Mouse (Mus musculus) right cerebral cortex, postnatal 25 days (tissue): Measurements from ENCODE around the gene Cacna1d.

Experiments
- DNase-seq: peaks from one replicate; pipeline ENCODE4 v3.0.0; 2022

The Cacna1d gene

DNA sequence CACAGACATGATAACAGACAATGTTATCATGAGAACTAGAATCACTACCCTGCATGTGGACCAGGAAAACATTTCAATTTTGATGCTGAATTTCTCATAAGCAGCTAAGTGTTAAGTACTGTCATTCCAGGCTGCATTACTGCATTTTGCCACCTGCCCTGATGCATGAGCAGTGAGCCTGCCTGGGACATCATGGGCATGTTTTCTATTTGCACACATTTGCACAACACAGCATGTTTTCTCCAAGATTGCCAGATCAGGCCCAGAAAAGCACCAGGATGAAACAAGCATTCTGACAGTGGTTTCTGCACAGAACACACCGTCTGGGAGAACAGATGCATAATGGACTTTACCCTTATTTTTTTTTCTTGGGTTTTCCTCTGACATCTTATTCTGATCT lies 294.3 kb downstream of the Cacna1d start:
- DNase-seq = no peak

DNA sequence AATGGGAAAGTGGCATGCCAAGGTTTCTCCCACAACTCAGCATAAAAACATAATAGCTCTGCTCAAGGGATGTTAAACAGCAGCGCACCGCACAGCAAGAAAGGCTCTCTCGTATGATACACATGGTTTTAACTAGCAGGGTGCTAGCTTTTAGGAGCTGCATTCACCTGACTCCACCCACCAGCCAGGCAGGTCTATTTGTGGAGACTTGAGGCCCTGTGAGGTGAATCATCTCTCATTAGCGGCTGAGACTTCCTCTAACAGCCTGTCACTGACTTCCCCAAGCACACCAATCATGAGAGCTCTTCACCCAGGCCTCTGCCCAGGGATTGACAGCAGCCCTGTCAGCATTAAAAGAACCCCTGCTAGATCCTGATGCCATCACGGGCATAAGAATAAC lies 295.0 kb downstream of the Cacna1d start:
- peak; percentile 45 for DNase-seq

DNA sequence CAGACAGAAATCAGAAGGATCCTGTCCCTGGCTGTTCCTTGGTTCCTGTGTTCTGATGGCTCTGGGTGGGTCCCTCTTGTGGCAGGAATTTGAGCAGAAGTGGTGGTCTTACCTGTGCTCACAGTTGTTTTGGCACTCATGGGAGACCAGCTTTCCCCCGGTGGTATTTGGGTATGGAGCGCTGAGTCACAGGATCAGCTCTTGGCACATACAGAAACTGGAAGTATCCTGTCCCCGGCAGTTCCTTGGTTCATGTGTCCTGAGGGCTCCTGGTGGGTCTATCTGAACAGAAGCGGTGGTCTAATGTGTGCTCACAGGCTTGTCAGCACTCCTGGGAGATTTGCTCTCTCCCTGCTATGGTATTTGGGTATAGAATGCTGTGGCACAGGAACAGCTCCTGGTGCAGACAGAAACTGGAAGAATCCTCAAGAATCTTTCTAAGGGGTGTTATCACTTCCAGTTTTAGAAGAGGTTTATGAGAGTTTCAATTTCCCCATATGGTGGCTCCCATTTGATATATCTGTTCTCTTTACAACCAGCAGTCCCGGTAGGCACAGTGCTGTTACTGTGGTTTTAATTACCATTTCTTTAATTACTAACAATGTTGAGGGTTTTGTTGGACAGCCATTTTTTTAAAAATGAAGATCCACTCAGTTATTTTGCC lies 300.8 kb downstream of the Cacna1d start:
- no peak for DNase-seq

DNA sequence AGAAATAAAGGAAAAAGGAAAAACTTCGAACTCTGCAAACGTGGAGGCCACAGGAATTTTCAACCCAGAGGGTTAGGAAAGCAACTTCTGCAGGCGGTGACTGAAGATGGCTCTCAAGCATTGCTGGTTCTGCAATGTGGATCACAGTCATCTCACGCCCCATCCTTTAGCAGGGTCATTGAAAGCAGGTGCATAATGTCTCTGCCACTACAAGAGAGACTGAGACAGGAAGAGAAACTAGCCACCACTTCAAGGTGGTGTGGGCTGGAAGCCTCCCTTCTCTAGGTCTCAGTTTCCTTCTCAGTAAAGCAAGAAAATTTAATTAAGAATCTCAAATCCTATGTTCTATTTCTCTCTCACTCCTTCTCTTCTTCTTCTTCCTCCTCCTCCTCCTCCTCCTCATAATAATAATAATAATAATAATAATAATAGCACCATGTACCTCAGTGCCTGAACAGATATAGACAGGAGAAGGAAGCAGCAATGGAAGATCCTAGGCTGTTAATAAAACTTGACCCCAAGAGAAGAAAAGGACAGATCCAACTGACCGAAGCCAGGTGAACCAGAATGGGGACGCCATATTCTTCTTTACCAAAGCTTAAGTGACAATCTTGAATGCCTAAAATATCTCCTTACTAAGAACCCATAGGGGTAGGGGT lies 305.5 kb downstream of the Cacna1d start:
- DNase-seq = no peak

DNA sequence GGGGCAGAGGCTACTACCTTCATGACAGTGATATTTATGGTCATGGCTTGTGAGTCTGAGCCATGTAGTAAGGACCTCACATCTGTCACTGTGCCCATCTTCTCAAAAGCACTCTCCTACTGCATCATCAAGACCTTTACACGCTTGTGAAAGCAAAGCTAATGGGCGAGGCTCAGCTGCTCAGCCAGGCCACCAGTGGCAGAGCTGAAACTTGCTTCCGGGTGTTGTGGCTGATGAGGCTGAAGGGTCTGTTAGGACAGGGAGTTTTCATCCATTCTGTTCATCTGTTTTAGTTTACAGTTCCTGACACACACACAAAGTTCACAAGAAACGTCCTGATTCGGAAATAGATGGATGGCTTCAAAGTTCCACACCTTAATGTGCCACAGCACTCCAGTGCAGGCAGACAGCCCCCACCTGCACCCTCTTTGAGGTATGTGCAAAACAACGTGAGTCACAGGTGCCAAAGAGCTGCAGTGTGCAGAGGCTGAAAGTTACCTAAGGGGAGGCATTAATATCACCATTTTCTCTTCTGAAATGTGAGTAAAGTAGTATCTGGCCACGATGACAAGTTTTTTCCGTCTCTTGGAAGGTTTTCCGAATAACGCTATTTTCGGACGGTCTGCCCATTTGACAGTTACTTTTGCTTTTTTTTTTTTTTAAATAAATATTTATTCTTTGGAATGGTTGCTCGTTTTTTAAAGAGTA lies 306.7 kb downstream of the Cacna1d start:
- DNase-seq = no peak

DNA sequence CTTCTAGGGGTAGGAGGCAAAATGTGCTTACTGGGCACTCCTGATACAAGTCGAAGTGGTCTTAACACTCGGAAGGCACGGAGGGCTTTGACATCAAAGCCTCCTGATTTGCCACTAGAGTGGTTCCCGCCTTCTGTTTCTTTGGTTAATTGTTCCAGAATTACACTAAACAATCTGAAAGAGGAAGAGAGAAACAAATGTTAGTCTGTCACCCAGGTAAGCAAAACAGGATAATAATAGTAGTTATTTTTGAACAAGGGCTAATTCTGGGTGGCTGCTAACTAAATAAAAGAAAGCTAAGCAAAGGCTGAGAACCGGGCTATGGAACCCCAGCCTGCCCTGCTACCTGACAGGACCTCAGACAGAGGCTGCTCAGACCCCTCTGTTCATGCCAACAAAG lies 307.2 kb downstream of the Cacna1d start:
- no peak for DNase-seq

DNA sequence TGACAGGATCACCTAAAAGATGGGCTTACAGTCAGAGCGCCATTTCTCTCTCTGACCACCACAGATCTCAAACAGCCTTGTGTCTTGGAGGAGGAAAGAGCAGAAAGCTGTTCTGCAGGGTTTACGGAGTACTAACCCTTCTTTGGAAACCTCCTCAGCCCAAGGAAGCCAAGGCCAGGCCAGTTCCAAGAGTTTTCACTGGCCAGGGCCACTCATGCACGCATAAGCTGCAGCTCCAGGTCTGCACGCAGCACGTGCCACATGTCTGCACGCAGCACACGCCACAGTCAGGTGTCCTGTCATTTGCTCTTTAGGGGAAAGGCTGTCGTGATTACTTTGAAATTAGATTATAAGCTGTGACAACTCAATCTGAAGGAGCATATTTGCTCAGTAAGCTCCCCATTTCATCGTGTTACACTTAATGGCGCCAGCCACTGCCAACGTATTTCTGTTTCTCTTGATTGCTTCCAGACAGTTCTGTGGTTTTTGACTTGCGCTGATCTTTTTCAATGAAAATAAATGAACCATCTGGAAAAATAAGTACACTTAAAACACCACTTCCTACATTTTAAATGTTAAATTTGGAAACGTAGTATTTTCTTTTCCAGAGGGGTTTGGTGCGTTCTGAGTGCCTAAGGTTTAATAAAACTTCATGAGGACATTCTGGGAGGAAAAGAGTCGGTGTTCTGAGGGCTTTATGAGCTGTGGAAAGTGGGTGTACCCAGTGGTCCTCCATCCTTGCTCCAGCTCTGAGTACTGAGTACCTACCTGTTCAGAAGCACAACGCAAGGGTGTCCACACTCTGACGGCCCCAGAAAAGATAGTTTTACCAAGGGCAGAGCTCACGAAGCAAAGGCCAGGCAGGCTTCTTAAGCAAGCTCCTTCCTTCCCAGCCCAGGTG lies 308.4 kb downstream of the Cacna1d start:
- no peak for DNase-seq

DNA sequence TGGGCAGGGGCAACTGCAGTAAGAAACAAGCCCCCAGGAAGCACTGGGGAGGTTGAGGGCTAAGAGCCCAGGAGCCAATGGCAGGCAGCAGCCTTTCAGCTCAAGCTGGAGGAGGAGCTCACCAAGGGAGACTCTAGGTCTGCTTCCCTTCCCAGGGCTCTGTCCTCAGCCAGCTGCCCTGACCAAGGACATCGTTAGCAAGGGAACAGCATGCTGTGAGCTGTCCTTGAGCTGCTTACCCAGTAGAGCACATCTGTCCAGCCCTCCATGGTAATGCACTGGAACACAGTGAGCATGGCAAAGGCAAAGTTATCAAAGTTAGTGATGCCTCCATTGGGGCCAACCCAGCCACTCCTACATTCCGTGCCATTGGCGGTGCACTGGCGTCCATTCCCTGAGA lies 312.9 kb downstream of the Cacna1d start:
- DNase-seq = no peak

DNA sequence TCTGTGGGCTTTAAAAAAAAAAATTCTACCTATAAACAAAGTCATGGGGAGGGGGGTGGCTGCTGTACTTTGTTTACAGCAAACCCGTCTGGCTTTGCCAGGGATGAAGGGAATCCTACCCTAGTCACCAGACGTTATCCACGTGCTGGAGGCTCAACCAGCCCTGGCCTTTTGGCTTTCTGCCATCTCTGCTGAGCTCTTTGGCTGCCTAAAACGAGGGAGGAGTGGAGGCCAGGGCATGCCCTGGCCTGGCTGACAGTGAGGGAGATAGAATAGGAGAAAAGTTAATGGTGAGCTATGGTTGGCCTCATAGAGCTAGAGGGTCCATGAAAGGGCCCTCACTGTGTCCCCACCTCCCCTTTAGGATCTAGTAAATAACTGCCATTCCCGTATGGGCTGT lies 313.4 kb downstream of the Cacna1d start:
- DNase-seq = no peak

DNA sequence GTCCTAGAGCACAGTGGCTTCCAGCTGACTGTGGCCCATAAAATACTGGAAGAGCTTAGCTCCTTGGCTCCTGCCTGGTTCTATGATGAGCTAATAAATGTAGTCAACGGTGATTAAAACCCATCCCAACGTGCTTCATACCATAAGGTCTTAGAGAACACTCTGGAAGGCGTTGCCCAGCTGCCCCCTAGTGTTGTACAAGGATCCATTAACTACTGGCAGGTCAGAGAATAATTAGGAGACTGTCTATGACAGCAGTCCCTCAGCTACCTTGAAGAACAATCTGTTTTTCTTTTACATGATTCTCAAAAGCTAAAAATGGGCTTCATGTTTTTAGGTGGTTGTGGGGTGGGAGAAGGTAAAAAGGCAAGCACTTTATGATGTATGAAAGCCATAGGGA lies 315.9 kb downstream of the Cacna1d start:
- DNase-seq = no peak

DNA sequence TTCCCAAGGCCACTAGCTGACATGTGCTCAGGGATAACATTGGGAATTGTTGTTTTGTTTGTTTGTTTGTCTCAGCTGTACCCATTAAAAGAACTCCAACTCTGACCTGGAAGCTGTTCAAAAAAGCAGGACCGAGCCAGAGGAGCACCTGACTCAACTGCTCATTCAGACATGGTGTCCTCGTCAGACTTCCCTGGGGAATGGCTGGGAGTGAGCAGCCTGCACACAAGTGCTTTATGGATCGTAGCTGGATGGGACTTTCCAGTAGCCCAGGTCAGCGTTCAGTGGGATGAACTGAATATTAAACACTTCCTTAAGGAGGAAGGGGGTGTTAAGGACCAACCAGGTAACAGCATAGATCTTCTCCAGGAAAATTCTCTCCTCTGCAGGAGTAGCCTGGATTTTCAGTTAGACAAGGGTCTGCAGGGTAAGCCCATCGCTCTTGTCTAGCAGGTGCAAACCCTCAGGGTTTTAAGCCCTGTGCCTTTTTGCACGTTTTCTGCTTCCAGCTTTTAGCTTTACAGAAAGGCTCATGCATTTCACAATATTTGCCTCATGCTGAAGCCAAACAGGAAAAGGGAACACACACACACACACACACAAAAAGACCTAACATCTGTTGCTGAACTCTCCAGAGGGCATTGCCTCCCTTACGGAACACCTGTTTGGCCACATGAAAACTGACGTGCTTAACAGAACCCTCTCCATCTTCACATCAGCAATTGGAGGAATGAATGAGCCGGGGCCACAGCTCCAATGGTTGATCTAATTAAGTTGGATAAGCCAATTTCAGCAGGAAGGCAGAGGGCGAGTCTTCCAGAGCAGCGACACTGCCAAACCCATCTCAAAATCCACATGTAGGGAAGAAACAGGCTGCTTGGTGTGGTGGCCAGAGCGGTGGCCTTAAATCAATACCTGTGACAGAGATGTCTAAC lies 318.2 kb downstream of the Cacna1d start:
- no peak for DNase-seq

DNA sequence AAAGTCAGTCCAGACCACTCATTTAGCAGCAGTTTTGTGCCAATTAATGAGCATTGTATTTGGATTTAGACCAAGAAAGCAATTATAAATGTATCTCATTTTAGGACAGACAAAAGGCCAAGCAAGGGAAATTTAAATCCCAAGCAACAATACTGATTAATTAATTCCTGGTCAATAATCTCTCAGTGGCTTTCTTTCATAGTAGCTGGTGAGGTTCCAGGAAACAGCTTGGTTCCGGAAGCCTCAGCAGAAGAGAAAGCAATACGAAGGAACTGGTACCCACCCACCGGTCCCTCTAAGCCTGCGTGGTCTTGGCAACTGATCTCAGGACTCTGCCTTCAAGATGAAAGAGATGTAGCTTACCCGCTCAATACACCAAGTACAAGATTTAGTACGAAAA lies 319.7 kb downstream of the Cacna1d start:
- no peak for DNase-seq

DNA sequence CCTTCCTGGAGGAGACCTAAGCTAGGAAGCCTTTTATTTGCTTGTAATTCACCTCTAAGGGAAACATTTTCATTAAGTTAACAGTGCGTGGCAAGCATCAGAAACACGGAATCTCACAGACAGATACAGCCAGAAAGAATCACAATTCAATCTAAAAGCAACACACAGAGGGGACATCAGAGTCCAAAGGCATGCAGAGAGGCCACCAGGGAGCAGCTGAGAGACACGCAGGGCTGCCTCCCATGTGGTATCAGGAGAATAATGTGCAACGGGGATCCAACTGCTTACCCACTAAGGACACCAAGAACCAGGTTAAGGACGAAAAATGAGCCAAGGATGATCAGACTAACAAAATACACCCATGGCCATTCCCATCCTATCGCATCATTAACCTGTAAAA lies 320.2 kb downstream of the Cacna1d start:
- DNase-seq = no peak

DNA sequence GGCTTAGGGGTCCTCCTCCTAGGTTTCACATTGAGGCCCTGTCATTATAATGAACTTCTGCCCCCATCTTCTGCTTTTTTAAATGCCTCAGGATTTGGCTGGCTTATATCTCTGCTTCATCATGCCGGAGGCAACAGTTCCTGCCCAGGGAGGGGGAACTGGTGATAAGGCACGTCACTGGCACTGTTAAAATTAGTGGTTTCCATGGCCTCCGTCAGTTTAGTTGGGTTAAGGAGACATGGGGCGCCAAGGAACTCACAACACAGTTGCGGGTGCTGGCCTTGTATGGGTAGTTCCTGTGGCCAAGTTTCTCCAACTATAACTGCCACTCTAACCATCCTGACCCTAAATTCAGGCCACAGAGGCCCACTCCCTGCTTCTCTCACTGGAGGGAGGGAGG lies 321.8 kb downstream of the Cacna1d start:
- DNase-seq = no peak

DNA sequence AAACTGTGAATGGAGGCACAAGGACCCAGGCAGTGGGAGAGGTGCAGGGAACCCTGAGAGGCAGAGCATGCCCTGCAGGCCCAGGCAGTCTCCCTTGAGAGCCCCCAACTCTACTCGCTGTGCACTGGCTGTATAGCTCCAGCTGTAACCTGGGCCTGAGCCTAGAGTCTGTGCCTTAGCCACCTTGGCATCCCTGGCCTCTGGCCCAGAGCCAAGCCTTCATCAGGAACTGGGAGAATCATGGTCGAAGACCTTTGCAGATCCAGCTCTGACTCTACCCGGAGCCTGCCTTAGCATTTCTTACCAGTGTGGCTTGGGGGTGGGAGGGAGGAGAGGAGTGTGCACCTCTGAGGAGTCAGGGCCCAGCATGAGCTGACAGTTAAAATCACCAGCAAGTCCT lies 322.4 kb downstream of the Cacna1d start:
- DNase-seq = no peak

DNA sequence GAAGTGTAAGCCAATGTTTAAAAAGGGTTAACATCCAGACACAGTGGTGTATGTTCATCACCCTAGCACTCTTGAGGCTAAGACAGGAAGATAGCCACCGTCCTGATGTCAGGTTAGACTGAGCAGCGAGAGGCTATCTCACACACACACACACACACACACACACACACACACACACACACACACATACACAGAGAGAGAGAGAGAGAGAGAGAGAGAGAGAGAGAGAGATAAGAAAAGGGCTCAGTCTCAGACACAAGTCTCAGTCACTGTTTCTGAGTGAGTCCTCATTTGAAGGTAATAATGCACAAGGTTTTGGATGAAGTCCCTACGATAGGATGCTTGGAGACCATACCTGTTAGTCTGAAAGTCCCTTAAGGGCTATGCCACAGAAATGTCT lies 322.9 kb downstream of the Cacna1d start:
- DNase-seq = no peak

DNA sequence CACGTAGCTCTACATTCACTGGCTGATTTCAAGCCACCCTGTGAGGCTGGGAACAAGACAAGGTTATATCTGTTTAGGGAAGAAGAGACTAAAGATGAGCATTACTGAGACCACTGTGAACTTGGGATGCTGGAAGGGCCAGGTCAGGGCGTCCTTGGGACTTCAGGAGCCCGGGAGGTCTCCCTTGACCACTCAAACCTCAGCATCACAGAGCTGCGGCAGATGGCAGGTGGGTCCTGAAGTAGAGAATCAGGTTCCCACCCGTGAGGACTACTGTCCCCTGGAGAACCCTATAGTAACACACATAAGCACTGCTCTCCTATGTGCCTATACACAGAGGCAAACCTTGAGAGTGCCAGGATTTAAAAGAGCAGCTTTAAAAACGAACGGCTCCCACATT lies 323.6 kb downstream of the Cacna1d start:
- no peak for DNase-seq

DNA sequence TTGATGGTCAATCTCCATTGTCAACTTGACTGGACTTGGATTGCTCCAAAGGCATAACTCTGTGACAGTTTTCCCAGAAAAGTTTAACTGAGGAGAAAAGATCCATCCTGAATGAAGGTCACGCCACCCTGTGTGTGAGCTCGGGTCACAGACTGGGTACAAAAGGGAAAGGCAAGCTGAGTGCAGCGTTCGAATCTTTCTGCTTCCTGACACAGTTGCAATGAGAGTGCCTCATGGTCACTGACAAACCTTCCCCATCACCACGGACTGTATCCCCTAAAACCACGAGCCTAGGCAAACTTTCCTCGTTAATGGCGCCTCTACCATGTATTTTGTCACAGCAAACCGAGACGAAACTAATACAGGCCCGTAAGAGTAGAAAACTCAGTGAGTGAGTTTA lies 325.2 kb downstream of the Cacna1d start:
- no peak for DNase-seq

DNA sequence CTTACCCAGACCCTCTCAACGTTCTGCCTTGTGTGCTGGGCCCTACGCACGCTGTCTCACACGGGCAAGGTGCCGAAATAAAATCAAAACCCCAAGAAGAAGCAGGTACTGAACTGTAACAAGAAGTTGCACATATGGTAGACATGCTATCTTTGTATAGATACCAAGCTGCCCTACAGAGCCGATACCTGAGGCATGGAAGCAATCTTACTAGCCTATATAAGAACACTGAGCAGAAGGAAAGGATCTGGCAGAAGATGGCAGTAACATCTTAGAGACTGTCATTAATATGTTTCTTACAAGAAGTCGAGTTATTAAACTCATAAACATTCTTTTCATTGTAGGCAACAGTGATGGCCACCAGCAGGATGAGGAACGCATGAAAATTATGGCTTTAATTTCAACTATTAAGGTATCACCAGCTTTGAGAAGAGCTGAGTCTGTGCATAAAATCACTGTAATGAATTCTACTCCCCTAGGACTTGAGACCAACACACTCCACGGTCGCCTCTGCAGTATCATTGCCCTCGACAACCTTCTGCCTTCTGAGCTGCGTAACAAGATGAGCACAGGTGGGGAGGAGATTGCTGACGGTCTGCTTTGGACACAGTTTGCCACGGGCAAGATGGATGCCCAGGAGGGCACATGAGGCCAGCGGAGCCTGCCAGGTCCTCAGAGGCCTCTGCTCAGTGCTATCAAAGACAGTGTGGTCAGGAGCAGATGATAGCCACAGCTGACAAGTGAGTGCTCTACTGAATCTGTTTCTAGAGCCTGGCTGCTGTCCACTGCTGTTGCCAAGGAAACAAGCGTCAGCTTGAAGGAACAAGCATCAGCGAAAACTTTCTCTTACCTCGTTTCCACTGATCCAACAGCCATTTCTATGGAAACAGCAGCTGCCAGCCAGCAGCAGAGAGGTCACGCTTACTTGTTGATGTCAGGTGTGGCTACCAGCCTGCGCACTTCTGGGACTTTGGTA lies 327.2 kb downstream of the Cacna1d start:
- DNase-seq = peak; percentile 70

DNA sequence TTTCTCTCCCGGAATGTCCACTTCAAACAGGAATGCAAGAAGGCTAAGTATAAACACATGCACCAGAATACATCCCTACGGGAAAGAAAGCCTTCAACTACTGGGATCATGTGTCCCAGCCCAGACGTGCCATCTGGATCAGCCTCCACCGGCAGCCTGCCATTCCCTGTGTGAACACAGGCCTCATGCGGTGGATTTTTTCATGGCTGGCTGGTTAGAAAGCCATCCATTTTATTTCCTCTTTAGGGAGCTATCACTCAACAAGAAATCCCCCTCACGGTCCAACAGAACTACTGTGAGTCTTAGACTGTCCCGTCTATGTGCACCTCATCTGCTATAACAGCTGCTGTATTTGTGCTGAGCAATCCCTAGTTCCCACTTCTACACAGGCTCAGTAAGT lies 343.5 kb downstream of the Cacna1d start:
- DNase-seq = no peak

DNA sequence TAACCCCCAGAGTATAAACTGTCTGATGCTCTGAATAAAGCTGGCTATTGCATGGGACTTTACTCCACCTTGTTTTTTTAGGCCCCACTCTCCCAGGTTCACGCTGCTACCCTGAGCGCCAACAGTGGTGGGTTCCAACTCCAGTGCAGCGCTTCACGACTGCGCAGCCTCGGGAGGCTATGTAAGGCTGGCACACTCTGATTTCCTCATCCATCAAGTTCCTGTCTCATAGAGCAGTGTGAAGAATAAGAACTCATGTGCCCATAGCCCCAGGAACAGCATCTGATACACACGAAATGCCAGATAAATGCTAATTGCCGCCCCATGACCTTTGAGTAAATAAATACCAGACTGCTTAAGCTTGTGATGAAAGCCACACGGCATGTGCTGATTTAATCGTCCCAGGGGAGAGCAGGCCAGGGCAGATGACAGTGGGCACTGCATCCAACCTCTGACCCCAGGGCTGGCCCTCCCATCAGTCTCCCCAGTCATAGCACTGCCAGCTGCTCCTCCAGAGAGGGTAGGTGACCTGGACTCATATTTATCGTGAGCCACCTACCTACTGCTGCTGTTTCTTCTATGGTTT lies 352.8 kb downstream of the Cacna1d start:
- no peak for DNase-seq
